Mouse (Mus musculus) urinary bladder, postnatal 25 days (tissue): Measurements from ENCODE around the gene 4922502D21Rik.

ENCODE experiments used
- DNase-seq: peaks from one replicate; pipeline ENCODE4 v3.0.0; 2022; ENCODE audit warnings: low spot score

Gene 4922502D21Rik

DNA sequence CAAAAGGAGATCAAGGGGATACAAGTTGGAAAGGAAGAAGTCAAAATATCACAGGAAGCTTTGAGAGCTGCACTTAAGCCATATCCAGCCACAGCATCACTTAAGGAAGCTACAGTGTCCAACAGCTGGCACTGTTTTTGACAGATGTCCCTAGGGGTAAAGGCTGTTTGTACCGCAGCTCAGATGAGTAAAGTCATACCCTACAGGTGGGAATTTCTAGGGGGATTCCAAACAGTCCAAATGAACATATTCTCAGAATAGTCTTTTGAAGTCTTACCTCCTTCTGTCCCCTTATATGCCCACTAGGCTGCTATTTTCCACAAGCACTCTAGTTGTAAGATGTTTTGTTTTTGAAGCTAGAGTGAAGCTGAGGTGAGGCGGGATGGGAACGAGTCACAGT, 19.1 kb downstream of the 4922502D21Rik start:
- no peak for DNase-seq

DNA sequence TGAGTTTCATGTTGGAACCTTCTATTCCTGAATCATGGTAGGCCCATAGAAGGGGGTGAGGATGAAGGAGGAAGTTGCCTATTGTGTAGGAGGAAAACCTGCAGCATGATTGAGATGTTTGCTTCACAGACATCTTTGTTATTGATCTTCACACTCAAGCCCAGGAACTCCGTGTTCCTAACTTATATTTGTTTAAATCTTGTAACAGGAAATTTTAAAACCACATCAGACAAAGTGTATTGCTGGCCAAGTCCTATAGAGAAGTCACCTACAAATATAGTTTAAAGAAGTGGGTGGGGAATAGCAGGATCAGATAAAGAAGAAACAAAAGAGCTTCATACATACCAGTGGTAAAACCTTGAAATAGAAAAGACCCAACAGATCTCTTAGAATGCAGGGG, 27.4 kb downstream of the 4922502D21Rik start:
- no peak for DNase-seq

DNA sequence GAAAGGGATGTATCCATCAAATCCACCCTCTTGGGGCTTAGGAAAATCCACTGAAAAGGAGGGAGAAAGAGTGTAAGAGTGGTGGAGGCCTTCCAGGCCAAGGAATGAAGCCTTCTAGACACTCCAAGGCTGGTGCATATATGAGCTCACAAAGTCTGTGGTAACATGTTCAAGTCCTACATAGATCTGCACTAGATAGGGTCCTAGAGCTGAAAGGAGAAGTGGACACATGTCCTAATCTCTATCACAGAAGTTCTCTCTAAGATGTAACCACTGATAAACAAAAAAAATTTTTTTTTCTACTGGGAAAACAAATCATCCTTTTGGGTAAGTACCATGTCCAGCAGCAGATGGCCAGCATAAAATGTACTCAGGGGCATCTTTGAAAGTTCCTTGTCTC, 42.9 kb downstream of the 4922502D21Rik start:
- no peak for DNase-seq

DNA sequence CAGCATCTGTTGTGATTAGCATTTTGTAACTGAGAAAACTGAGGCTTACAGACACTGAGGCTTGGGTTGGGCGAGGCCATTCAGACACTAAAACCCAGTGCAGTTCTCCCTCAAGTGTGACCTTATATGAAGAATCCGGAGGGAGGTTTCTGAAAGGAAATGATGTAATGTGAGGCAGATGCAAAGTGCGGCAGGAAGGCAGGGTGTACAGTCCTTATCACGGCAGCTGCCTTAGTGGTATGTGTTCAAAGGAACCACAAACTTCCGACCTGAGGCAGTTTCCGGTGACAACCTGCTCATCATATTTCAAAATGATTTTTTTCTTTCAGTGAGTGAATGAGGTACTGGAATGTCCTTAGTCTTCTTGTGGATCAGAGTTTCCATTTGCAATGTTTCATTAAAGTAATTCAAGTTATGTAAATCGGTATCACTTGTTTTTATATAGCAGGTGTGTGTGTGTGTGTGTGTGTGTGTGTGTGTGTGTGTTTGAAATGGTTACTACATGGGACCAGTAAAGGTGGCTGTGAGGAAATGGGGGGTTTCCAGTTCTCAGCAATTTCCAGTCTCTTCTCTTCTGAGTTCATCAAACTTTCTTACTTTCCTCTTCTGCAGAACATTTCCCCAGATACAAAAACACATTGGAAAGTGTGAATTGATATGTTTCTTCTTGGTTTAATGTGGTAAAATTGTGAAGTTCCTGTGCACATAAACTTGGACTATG, 47.1 kb downstream of the 4922502D21Rik start:
- DNase-seq: no peak

DNA sequence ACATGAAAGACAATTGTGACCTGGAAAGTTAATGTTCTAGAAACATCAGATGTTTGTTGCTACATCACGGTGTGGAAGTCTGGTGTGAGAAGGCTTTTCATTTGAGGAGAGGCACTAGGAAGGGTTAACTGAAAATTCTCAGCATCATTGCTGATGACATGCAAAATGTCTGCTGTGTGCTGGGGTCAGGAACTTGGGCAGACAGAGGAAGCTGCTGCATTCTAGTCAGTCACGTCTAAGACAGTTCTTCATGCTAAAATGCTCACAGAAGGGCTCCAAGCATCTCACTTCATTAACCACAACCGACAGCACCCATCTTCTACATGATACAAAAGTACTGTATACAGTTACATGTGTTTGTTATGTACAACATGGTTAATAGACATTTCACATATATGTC, 48.3 kb downstream of the 4922502D21Rik start:
- DNase-seq: no peak

DNA sequence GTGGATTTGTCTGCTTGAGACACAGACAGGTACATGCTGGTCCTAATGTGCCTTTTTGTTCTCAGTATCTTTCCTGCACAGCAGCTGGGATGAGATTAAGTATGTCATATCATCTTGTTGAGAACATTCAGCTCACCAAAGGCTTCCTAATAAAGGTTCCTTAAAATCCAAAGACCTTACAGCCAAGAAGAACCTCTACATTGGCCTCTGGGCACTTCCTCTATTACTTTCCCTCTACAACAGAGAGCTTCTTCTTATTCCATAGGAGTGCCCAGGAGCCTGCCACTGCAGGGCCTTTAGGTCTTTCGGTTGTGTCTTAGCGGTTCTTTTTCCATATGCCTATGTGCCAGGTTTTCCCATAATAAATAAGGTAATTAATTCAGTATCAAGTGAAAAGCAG, 55.1 kb downstream of the 4922502D21Rik start:
- no peak for DNase-seq

DNA sequence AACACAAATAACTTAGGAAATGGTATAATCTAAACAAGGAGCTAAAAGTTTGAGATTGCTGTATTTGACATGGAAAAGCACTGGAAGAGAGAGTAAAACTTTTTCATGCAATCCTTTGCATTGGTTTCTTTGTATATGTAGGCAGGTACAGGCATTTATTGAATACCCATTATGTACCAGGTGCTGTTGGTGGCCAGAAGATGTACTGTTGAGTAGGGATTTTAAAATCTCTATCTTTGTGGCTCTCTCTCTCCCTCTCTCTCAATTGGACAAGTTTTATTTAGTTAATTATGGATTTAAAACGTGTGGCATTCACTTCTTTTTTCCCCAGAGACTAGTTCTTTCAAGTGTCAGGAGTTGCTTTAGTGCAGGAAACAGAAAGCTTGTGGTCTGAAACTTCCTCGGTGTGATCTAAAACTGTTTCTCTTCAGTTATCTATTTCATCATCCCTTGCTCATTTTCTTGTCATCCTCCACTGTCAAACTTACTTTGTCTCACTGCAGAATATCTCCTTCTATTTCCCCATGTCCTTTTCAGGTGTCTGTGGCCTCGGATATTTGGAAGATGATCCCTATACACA, 55.9 kb downstream of the 4922502D21Rik start:
- no peak for DNase-seq

DNA sequence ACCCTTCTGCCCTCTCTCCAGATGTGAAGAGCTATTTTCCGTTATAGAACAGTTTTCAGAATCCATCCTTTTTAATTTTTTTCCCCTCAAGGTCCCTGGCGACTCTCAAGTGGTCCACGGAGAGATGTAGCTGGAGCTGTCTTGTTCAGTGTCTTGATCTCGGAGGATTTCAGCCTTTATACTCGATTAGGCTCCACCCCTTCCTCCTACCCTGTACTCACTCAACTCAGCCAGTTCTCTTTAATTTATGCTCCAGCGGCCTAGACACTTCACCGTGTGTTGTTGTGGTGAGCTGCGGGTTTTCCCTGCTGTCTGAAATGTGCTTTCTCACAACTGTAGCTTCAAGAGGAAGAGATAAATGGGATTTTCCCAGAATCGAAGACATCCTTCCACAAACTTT, 56.4 kb downstream of the 4922502D21Rik start, which contains the start of gene Cd69:
Cd69 (minus strand) TSS at position 217 of the 400 bp plus-strand sequence.
- no peak for DNase-seq

DNA sequence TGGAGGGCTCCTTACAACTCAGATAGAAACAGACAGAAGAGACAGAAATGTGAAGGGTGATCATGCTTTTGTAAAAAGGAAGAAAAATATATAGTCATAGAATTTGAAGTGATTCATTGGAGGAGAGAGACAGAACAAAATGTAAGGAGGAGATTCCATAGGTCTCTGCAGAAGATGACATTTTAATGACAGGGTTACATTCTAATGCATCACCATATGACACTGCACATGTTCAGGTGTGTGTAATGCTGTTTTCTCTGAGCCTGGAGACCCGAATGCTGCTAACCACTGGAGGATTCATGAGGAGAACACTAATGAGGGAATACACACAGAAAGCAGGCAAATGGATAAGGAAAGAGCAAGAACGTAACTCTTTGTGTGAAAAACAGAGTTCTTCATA, 57.1 kb downstream of the 4922502D21Rik start:
- DNase-seq: no peak

DNA sequence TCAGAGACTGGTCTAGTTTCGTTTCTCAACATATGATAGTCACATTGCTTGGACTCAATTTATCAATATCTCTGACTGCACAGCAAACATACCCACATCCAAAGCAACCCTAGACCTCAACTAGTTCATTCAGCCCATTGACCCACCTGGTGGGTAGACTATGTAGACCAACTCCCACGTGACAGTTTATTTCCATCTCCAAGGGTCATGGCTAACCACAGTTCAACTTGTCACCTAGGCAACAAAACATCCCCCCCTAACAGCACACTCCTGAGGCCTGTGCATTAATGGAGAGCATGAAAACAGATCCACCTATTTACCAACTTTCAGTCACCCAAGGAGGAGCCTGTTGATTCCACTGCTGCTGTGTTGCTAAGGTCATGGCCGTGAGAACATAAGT, 57.9 kb downstream of the 4922502D21Rik start:
- no peak for DNase-seq
